Mouse (Mus musculus): ENCODE measurements around the gene Gja4.

Gja4 gene

GRCm38 (mm10) chr4:127313861-127314260, at the start of gene Gja4:
Gene Gja4 (minus strand): TSS chr4:127314039.
- DNase-seq: peak; percentile 76

DNA sequence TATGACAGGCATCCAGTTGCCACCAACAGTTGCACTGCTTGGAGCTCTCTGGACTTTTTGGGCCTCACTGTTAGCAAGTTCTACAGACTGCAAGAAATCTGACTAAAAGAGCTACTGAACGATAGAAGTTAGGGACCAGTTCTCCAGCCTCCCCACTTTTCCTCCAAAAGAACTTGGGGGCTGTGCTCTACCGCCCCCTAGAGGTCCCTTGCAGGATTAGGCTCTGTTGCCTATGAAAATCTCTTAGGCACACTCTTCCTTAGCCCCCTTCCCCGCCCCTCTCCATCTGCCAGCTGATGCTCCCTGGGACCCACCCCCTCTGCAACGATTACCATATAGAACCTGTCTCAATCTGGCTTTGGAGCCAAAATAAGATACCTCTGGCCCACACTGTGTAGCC, 49.5 kb upstream of the Gja4 start:
- DNase-seq: no peak

- DNase-seq: no peak
Measured at GRCm38 (mm10) chr4:127362520-127362919, 48.7 kb upstream of the Gja4 start.

DNA sequence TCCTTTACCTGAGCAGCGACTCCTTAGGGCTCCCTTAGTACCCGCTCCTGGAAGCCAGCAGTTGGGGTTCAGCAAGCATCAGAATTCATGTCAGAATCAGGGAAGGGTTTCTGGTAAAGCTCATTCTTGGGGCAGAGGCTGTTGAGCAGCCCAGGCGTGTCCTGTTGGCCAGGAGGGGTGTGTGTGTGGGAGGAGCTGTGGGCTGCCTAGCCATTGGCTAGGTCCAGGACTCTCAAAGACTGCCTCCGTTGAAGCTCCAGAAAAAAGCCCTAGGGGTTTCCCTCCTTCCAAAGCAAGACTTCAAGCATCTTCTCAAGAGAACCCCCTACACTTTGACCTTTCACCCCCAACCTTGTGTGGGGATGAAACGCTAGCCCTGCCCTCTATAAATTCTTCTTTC, 44.2 kb upstream of the Gja4 start, which contains the start of gene Gjb5:
Gene Gjb5, minus strand, starts transcription at position 164 of the 400 bp plus-strand sequence.
- DNase-seq: no peak

GRCm38 (mm10) chr4:127354506-127355485, 41.0 kb upstream of the Gja4 start:
- DNase-seq: no peak

GRCm38 (mm10) chr4:127353951-127354438, 40.2 kb upstream of the Gja4 start, which contains the start of gene Gjb4:
Gene Gjb4 (minus strand): TSS chr4:127354081.
- DNase-seq: no peak

GRCm38 (mm10) chr4:127352594-127352993, 38.8 kb upstream of the Gja4 start:
- no peak for DNase-seq

DNA sequence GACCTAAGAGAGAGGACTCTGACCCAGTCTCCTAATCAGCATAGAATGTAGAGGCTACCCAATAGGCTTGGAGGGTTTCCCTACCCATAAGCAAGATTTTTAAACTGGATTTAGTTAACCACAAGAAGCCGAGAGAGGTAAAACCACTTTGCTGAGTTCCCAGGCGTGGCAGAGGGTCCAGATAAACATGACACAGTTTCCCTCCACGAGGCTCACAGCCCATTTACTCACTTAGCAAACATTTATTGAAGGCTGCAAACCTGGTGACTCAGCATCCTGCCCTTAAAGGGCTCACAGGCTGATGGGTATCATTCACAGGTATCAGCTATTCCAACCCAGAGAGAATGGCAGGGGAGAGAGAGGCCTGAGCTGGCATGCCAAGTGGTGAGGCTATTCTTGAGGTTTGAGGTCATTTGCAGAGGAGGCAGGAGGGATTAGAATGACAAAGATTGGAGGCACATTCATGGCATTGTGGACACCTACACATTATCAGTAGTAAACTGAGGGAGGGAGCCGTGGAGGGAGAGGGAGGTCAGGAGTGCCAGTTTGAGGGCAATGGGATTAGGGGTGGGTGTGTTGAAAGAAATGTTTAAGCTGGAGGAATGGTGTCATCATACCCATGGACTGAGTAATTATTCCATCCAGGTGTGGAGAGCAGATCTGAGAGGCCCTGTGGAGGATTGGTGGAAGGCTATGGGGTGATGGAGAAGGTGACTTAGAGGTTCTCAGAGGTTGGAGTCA, 35.9 kb upstream of the Gja4 start:
- no peak for DNase-seq

- no peak for DNase-seq
Measured at GRCm38 (mm10) chr4:127345000-127345399, 31.2 kb upstream of the Gja4 start.

DNA sequence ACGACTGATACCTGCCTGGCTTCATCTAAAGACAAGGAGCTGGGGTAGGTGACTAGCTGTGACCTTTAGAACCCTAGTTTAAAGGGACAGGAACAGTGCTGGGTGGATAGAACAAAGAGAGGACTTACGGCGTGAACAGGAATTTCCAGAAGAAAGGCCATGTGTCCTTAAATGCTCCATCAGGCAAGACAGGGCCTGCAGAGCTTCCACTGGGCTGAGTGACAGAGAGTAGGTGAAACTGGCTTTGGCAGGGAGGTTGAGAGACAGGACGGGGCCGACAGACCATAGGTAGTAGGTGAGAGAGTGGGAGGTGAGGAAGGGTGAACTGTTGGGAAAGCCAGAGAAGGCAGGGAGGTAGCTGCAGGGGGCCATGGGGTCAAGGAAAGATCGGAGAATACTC, 27.5 kb upstream of the Gja4 start:
- no peak for DNase-seq

- no peak for DNase-seq
Measured at GRCm38 (mm10) chr4:127337668-127338067, 23.8 kb upstream of the Gja4 start.

DNA sequence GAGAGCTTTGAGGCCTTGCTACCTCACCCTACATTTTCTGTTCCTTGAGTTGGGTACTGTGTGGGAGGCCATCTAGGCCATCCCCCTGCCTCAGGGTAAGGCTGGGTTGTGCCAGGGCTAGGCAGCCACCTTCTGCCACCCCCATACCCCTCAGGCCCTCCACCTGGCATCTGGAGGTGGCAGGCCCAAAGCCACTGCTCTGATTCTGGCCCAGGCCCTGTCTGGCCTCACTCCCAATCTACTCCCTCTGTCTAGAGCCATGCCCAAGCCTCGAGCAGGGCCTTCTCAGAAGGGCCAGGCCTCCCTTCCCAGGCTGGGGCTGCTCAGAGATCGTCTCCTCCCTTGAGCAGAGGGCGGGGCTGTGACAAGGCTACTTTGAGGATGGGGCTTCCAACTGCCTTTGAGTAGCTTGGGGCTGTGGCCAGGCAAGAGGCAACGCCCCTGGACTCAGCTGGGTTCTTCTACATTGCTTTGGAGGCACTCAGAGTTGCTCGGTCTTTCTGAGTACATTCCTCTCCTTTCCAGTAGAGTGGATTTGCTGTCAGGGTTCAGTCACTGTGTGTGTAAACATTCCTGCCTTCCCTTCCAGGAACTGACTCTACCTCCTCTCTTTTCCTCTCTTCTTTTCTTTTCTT, 21.1 kb upstream of the Gja4 start:
- no peak for DNase-seq

DNA sequence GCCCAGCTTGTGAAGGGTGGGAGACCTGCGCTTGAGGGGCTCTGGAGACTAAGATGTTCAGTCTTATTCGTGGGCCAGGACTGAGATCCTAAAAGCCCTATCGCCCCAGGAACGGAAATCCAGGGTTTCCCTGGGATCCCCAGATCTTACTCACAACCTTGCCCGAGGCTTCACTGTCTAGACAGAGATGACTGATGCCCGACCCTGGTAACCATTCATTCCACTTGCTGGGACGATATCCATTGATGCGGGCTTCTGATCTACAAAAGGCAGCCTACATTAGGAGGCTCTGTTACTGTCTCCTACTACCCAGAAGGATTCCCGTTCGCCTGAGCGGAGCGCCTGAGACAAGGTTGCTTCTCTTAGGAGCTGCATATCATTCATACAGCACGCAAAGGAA, 17.3 kb upstream of the Gja4 start:
- no peak for DNase-seq

DNA sequence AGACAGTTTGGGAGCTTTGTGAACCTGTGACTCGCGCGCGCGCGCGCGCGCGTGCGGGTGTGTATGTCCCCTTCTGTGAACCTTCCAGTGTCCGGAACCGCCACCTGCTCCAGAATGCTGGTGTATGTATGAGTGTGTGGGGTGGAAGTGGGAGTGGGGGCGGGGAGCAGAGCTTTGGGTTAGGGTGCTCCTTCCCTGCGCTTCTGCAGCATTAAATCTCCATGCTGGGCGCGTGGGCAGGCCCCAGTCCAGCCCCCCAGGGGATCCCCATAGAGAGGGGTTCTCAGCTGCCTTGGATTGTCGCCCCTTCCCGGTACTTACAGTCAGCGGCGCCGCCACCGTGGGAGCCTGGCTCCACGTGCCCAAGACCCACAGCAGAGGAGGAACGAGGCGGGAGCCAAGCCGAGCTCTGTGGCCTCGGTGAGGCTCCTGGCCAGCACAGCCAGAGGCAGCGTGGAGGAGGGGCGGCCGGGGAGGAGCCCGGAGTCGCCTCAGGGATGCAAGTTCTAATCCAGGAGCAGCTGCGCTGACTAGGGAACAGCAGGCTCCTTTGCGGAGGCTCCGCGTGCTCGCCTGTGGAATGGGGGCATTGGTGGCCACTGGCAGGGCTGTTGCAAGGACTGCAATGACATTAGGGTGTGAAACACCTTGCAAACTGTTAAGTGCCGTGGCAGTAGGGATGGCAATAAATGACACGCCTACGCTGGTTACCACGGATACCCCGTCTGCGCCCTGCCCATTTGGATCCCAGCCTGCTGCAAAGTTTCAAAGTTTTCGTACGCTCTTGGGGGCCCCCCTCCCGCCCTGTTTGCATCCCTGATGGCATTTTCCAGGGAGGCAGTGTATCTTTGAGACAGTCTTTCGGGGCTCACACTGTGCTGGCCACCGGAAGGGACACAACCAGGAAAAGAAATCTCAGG, 16.6 kb upstream of the Gja4 start, which contains the start of gene Gjb3:
Gene Gjb3, minus strand, starts transcription at position 664 of the 920 bp plus-strand sequence.
- no peak for DNase-seq

GRCm38 (mm10) chr4:127329751-127330150, 15.9 kb upstream of the Gja4 start:
- no peak for DNase-seq

GRCm38 (mm10) chr4:127329046-127329445, 15.2 kb upstream of the Gja4 start:
- no peak for DNase-seq

- no peak for DNase-seq
Measured at GRCm38 (mm10) chr4:127328378-127328777, 14.5 kb upstream of the Gja4 start.

DNA sequence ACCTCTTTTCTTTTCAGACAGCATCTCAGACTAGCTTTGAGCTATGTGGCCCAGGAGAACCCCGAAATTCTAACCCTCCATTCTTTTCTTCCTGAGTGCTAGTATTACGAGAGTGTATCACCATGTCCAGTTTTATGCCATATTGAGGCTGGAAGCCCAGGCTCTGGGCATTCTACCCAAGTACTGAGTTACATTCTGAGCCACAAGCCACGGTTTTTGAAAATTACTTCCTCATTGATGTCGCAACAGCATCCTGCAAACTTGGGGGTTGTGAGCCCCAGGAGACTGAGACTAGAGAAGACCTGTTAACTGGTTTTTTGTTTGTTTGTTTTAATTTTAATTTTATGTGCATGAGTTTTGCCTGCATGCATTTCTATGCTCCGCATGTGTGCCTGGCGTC, 13.9 kb upstream of the Gja4 start:
- no peak for DNase-seq

GRCm38 (mm10) chr4:127327258-127327657, 13.4 kb upstream of the Gja4 start:
- DNase-seq: no peak

DNA sequence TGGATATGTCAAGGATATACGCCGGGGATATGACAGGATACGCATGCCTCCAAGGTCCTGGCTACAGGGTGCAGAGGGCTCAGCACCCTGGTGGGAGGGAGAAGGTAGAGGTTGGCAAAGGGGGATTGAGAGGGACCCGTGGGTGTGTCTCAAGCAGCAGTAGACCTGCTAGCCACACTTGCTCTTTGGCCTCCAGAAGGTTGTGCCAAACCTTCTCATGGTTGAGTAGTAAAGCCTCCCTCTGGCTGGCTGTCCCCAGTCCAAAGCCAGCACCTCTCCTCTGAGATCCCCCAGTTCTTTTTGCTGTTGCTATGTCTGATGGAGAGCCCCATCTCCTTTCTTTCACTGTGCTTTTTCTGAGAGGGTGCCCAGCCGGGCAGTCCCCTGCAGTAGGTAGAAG, 11.4 kb upstream of the Gja4 start:
- DNase-seq: peak; percentile 54

DNA sequence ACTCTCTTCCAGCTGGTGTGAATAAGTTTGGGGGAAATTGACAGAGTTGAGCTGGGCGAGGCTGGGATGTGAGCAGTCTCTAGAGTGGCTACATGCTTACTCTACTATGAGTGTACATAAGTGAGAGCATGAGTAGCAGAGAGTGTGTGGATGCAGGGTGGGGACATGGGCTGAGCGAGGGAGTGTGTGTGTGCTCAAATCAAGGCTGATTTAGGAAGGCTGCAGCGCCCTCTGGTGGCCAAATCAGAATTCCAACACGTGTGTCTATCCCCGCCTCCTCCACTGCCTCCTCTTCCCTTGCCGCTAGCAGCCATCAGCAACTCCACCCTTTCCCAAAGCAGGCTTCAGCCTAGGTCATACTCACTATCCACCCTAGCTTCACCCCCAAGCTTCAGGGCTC, 10.9 kb upstream of the Gja4 start:
- peak; percentile 78 for DNase-seq

- peak; percentile 83 for DNase-seq
Measured at GRCm38 (mm10) chr4:127324296-127324695, 10.5 kb upstream of the Gja4 start.

Data from kidney, adult 9 months (tissue).